Mouse (Mus musculus) kidney, postnatal 14 days (tissue): Measurements from ENCODE around the gene Layn.

Source experiments
- DNase-seq: peaks from one replicate; pipeline ENCODE4 v3.0.0; 2022; ENCODE audit warnings: mixed read lengths

Gene Layn

DNA sequence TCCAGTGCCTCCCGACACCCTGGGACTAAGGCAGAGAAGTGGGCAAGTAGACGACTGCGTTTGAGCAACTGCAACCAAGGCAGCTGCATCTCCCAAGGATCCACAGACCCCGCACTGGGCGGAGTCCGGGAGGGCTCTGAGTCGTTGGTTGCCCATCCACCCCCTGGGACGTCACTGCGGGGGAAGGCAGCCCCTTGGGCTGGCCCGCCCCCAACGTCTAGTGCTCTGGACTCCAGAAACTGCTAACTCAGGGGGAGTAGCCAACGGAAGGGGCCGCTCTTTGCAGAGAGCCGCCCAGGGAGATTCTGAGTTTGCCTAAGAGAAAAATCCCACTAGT, at the start of gene Layn:
Layn (minus strand) TSS at position 116 of the 337 bp plus-strand sequence.
- DNase-seq, result peak; percentile 94

DNA sequence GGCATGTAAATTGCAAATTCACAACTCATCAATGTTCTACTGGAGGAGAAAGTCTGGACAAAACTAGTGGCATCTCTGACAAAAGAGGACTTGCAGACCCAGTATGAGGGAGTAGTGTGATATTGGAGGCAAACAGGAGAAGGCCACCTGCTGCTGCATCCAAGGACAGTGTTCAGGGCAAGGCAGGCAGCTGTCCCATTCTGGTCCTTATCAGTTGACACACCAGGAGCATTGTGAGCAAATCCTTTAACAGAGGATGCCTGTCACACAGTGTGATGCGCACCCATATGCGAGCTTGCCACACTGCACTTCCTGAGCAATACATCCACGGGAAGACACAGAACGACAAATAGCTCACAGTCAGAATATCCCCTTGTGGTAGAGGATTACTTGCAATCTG, 37.9 kb upstream of the Layn start:
- no peak for DNase-seq

DNA sequence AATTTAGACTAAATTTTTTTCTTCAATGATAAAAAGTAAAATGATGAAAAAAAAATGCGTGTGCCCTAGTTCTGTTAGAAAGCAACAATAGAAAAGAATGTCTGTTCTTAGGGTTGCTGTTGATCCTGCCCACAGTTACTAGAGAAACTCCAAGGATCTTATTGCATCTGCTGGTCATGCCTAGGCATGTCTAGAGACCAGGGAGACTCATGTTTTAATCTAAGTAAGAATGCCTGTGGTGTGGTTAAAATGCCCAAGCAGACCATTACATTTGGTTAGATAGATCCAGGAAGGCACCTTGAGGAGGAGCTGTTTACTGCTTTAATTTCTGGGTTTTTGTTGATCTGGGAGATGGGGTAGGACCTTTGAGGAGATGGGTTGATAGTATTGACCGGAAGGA, 28.9 kb upstream of the Layn start:
- DNase-seq, result no peak

DNA sequence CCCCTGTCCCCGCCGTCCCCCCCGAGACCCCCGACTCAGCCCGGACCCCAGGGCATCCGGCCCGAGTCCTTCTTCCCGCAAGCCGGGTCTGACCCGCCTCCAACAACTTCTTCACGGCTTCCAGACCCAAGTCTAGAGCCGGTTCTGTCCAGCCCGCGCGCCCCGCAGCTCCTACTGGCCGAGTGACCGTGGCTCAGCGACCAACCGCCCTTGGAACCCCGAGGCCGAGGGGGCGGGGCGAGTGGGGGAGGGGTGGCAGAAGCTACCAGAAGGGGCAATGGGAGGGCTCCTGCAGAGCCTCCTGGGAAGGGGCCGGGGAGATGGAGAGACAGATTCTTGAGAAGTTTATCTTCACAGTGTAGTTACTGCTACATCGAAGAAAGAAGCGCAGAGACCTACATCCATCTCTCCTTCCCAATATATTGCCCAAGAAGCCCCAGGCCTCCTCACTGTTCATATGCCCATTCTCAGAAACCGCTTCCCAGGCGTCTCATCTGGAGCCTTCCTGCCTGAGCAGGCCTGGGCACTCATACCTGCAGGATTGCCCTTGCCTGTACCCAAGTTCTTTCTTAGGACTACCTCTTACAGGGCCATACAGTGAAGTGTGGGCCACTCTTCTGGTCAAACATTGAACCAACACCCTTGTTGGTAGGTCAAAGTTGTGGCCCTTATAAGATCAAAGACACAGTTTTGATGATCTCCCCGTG, 27.1 kb upstream of the Layn start:
- peak; percentile 53 for DNase-seq

DNA sequence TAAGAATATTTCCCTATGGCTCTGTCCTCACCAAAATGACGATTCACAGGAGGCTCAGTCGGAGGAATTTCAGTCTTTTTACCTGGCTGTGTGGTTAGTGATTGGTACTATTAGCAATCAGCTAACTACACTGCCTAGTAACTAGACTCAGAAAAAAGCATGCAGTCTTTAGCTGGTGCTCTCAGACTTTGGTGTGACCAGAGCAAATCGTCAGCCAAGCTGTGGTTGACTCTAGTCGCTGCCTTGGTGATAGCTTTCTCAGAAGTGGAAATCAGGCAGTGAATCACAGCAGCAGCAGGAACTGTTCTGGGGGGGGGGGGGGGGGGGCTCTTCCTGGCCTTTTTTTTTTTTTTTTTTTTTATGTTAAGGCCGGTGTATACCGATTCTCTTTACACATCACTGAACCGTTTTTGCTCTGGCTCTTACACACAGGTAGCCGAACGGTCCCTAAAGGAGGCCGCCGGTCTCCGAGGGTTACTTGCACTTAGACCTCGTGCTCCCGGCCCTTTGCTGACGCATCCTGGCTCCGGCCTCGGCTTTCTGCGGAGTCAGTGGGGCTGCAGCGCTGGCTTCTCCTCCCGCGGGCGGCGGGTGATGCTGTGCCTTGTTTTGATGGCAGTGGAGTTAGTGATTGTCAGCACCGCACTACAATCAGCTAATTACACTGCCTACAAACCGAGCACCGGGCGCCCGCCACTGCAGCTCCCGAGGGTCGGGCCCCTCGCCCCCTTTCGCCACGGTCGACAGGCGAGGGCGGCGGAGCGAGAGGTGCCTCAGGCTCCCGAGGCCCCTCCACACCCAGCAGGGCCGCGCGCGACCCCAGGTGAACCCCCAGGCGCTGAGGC, 26.3 kb upstream of the Layn start:
- peak; percentile 60 for DNase-seq

DNA sequence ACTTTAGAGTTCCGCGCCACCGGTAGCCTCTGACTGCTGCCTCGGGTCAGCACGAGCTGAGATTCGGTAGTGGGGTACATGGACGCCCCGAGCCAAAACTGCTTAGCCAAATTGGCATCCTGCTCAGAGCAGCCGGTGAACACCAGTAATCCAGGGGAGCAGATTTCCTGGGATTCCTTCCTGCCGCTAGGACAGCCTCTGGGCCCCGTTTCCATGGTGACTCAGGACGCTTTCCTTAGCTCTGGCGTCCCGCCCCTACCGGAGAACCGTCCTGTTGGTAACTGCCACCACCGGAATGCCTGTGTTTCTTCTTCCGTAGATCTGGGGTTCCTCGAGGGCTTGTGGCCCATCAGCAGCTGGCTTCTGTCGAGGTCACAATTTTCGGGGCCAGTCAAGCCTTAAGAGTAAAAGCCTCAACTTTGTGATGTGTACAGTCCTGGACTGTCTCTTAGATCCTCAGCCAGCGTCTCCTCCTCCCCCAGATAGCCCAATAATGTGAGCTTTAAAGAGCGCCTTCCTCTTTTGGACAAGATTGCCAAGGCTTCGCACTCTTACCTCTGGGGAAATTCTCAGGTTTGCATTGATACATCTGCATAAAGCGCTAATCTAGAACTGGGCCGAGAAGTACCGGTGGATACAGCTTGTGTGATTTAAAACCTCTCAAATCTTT, 25.0 kb upstream of the Layn start, which contains the start of gene 4833427G06Rik:
4833427G06Rik (minus strand) TSS at position 323 of the 670 bp plus-strand sequence.
- DNase-seq, result peak; percentile 63

DNA sequence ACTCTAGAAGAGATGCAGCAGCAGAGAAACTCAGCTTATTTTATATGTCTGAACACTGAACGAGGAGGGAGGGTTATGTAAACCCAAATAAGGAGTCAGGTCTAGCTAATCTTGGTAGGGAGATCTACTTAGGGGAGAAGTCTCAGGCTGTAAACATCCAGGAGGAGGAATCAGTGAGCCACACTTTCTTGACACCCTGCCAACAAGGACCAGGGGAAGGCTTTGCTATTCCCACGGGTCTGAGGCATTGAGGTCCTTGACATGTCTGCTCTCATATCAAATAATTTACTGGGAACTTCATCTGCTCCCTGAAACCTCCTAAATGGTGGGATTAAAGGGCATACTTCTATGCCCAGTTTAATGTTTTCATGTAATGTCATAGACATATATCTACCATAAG, 19.4 kb upstream of the Layn start:
- DNase-seq, result no peak

DNA sequence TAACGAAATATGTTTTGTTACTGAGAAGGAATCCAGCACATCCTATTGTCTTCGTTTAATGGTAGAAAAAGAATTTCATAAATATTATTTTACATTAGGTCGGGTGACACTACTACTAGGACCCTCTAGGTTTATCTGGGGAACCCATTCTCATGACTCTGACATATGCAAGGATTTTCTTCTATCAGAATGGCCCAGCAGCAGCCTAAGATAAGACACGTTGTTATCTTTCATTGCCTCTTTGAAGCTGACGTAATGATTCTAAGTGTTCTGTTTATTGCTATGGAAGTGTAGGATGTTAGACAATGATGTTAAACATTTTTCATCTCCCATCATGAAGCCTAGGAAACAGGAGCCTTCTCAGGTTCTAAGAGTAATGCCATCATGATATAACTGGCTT, 16.8 kb upstream of the Layn start:
- no peak for DNase-seq

DNA sequence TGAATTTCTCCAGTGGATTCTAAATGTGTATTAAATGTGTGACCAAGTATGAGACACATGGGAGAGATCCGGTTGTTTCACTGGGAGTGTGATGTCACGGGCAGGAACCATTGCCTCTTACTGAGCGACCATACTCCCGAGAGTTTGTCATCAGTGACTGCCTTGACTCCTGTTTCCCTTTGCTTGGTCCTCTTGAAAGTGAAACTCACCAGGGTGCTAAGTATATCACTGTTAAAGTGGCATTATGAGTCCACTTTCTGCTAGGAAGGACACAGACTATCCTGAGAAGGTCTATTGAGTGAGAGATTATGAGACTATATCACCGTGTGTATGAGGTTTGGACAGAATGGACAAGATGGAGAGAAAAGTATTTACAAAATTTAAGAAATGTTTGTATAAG, 4.7 kb upstream of the Layn start:
- DNase-seq, result no peak

DNA sequence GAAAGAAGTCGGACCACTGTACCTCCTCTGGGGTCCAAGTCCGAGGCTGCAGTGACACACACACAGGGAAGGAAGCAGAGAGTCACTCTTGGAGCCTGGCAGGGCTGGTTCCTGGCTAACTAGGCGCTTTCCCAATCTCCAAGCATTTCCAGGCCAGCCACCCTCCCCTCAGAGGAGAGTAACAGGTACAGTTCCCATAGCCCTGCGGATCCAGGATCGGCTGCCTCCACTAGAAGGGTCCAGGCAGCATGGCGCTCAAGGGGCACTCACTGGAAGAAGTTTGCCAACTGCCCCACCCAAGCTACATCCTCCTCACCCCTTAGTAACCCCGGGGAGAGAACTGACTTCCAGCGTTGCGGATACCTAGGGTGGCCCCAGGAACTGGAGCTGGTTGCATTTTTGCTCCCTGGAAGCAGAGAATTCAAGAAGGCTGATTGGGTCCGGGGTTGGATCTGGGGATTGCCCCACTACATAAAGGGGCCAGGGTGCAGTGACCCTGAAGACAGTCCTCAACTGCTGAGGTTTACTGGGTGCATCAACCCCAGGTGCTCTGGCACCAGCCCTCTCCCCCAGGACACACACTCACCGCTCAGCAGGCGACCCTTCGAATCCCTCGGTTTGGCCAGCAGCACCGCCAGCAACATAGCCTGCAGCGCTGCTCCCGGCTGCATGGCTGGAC, 455 bp downstream of the Layn start:
- DNase-seq, result peak; percentile 23

DNA sequence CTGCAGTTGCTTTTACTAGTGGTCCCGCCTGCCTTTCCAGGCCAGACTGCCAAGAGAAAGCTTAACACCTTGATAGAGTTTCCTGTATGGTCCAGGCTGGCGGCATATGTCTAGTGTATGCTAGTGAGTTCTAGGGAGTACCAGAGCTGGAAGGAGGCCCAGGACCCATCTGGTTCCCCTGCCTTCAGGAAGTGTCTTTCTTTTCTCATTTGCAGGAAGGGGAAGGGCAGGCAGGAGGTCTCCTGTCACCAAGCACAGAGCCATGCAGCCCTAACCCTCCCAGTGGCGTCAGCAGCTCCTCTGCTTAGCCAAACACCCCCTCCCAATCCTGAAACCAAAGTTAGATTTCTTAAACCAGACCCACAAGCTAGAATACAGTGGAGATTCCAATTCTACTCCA, 1.1 kb downstream of the Layn start:
- DNase-seq, result peak; percentile 64

DNA sequence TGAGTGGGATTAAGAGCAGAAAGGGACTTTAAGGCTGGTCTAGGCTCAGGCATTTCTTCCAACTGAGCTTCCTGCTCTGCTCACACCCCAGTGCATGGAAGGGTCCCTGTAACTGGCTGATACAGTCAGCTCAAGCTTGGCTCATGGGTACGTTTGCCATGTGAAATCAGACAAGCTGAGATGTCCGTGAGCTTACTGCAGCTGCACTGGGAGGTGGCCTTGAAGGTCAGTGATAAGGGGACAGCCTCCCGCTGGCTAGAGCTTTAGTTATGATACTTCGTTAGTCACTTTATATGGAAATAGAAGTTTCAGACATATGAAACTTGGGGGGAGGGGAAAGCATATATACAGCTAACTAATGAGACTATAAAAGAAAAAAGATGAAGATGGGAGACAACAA, 6.1 kb downstream of the Layn start:
- no peak for DNase-seq

DNA sequence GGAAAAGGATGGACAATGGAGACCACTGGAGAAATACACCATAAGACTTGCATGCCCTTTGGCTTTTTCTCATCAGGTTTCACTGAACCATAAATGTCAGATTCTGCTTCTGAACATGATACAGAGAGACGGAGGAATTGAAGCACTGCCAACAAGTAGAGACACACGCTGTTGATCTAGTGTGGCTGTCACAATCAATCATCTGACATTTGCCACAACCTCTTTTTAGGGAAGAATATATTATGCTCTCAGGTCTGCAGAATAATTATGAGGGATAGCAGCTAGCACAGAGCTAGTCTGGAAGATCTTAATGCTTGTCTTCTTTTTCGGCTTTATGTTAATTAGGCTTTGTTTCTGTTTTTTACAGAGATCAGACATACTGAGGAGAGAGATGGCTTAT, 8.7 kb downstream of the Layn start:
- DNase-seq, result no peak

DNA sequence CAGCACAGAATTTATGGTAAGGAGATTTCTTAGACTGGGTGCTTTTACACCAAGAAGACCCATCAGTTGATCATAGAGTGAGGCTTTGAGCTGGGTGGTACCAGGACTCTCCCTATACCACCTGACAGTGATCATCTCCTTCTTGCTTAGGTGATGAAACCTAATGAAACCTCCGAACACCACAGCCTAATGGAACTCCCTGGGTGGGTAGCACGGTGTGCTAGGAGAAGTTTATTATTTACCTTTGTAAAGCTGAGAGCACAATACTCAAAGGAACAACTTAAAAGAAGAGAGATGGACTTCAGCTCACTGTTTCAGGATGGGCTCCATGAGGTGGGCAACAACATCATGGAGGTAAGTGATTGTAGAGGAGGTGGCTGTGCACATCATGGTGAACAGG, 16.3 kb downstream of the Layn start, which contains the start of gene Btg4:
Btg4 (plus strand) TSS at position 301 of the 400 bp plus-strand sequence.
- DNase-seq, result no peak

DNA sequence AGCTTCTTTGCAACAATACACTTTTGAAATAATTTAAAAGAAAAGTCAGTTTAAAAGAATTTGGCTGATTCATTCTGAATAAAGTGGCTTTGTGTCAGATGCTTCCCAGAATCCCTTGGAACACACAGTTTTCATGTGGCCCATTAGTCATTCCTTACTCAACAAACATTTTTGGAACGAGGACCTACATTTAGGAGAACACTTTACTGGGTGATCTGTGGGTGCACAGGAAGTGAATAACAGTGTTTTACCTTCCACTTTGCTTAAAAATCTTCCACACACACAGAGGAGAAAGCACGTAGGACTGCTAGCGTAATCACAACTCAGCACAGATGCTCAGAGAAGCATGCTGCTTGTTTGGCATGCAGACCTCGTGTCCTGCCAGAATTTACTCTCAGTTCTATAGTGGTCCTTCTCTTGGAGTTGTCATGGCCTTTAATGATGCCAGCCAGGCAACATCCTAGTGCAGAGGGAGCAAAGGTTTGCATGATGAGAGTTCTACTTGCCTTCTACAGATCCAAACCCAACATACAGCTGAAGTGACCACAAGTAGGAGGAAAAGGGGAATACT, 17.9 kb downstream of the Layn start:
- no peak for DNase-seq

DNA sequence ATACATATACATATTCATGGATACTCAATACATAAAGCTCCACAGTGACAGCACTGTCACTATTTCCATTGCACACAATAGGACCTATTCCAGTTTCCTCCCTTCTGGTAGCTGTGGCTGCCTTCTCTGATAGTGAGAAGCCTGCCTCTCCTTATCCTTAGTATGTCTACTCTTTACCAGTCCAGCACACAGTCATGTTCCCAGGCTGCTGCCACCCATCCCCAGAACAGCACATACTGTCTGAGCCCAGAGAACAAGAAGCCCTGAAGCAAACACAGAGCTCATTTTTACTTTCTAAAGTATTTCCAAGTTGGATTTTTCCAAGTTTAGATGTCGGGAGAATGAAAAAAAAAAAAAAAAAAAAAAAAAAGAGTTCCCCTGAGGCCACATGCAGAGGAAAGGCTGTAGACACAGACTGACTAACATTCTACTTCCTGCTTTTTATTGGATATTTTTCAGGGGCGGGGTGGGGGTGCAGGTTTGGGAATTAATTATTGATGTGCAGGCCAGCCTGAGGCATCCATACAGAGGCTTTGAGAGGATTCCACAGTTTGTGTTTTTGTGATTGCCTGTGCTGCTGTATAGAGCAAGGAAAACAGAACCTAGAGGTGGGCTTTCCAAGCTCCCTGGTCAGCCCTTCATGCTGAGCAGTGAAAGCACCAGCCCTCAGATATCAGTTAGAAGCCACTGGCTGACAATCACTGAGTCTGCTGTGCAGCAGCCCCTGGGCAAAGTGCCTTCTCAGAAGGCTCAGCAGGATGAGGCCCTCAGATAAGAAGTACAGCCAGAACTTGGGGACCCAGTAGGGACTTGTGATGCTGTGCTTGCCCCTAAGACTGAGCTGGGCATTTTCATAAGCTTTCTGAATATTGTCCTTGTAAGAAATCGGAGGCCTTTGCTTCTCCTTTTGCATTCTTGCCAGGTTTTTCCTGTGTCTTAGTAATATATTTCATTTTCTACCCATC, 20.3 kb downstream of the Layn start:
- peak; percentile 46 for DNase-seq

DNA sequence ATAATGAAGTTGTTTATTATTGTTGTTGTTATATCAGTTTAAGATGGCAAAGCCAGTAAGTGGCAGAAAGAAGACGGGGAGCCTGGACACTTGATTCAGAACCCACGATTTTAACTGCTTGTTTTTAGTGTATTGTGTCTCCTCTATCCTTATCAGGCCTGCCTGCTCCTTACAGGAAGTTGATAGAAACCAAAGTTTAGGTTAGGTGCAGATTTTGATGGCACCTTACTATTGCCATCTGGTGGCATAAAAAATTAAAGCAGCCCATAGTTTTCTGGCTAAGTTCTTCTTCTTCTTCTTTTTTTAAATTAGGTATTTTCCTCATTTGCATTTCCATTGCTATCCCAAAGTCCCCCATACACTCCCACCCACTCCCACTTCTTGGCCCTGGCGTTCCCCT, 24.7 kb downstream of the Layn start:
- peak; percentile 16 for DNase-seq

DNA sequence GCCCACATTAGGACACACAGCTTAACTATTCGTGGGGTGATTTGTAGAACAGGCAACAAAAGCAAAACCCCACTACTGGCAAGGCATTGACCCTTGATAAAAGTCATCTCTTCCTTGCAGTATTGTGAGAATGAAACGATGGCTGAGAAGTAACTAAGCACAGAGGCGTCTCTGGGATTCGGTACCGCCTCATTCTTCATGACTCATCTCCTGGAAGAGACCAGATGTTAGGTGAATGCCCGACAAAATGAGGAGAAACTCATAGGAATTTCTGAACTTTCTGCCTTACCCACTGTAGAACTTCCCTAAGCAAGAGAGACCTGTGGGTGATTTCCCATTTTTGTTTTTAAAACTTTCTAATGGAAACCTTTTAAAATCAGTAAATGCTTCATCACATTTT, 34.8 kb downstream of the Layn start:
- no peak for DNase-seq

DNA sequence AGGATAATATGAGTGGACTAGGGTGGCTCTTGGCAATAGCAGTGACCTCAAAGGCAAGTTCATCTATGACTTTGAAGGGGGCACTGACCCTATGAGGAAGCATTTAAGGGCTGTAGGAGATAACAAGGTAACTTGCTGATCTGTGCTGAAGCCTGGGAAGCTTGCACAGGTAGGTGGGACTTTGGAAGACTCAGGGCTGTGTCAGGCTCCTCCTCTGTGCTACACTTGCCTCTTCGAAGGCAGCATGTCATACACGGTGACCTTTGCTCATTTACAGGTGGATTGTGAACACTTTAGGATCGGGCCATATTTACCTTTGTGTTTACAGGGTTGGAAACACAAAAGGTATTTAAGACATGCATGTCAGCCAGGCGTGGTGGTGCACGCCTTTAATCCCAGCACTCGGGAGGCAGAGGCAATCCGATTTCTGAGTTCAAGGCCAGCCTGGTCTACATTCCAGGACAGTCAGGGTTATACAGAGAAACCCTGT, 35.4 kb downstream of the Layn start:
- DNase-seq, result no peak

DNA sequence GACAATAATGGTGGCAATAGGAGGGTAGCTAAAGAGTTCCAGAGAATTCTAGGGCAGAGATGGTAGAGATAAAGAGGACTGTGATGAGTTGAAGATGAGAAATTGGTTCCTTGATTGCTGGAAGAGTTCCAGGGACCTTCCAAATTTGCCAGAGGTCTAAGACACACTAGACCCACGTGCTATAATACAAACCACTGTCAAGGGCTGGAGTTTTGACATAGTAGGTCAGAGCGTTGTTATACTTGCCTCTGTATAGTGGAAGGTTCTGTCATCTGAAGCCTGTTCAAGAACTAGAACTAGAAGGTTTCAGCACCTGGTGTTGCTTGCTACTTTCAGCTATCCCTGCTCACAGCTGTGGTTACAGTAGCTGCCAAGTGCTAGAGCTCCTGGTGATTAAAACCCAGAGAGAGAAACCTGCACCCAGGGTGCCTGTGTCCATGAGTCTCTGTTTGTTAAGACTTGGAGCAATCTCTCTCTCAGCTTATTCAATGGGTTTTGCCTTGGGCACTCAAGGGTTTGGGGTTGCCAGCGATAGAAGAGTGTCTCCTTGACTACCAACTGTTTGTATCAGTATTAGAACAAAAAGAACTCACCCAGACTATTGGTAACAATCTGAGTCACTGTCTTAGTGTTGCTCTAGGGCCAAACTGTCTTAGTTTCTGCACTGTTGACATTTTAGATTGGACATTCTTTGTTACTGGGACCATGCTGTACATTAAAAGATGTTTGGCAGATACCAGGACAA, 43.9 kb downstream of the Layn start:
- no peak for DNase-seq

DNA sequence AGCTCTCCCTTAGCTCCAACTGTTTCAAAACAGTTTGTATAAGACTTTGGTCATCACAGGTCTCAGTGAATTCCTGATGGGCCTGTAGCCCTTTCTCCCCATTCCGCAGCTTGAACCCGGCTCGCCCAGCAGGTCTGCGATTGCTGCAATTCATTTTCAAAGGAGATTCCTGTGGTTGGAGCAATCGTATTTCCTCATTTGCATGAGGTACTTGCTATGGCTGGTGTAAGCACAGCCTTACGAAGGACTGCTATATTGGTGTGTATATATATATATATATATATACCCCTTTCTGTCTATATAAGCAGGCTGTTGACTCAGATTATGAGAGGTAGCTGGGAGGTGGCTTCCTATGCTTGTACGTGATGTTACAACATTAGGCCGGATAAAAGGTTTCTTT, 44.6 kb downstream of the Layn start:
- no peak for DNase-seq
